12 mouse cellular contexts compared by ENCODE assay signal in genomic region chr17:47627791-47628190, GRCm38 (mm10). TPM values are rescaled to one million over a fixed set of nuclear protein-coding genes. Genes with fewer than 3 reads are reported as not detected.
DNase-seq lines count a peak whose midpoint lies in the region; ATAC-seq lines count a peak whose summit lies in the region.
"Had no signal": no experiment of that assay in that cellular context is flagged by ENCODE, and none has a peak within 500 bp of the region (broad histone marks: within the 10 kb centered on the region; RNA-seq: fewer than 3 reads in every experiment).

No protein-coding gene starts in this region.

- 73% methylated on average over 2 of the region's 2 CpGs for WGBS in heart, embryonic 13.5 days
- 87% methylated on average over 2 of the region's 2 CpGs for WGBS in midbrain, embryonic 12.5 days
- WGBS in midbrain, embryonic 14.5 days: 87% methylated on average over 2 of the region's 2 CpGs
- 75% methylated on average over 2 of the region's 2 CpGs for WGBS in intestine, embryonic 15.5 days
- 72% methylated on average over 2 of the region's 2 CpGs for WGBS in stomach, embryonic 15.5 days

- H3K4me2 ChIP-seq in heart, embryonic 13.5 days: peak overlapping the region; percentile 96
- no peak overlapping the region for H3K4me2 ChIP-seq in midbrain, embryonic 12.5 days (replicated peaks)
- H3K4me2 ChIP-seq in midbrain, embryonic 14.5 days (ENCODE audit: low read length): no peak overlapping the region
- H3K4me2 ChIP-seq in intestine, embryonic 15.5 days (replicated peaks): peak overlapping the region; percentile 97
- peak overlapping the region; percentile 98; the same call in 1 of the 2 replicates for H3K4me2 ChIP-seq in stomach, embryonic 15.5 days

- H3K9me3 ChIP-seq in heart, embryonic 13.5 days: no peaks in the 10 kb centered on the region
- H3K9me3 ChIP-seq in midbrain, embryonic 12.5 days: no peaks in the 10 kb centered on the region
- H3K9me3 ChIP-seq in midbrain, embryonic 14.5 days (ENCODE audit: control insufficient read depth, low read length): no peaks in the 10 kb centered on the region
- H3K9me3 ChIP-seq in intestine, embryonic 15.5 days: no peaks in the 10 kb centered on the region
- no peaks in the 10 kb centered on the region for H3K9me3 ChIP-seq in stomach, embryonic 15.5 days

- no peak for DNase-seq in heart, postnatal 25 days (ENCODE audit: low spot score)
- no peak for DNase-seq in midbrain, embryonic 14.5 days
- DNase-seq in urinary bladder, postnatal 25 days (ENCODE audit: low spot score): no peak
- DNase-seq in left cerebral cortex, adult 18-20 months (ENCODE audit: low spot score in 2 of 2): no peak
- DNase-seq: adrenal gland, adult 2 months; cerebellum, adult 11 months; right cerebral cortex, postnatal 14 days; thymus, postnatal 14 days had no signal

- peak overlapping the region; percentile 92 for H3K9ac ChIP-seq in heart, embryonic 13.5 days
- H3K9ac ChIP-seq in midbrain, embryonic 12.5 days (replicated peaks): no peak overlapping the region
- H3K9ac ChIP-seq in midbrain, embryonic 14.5 days (replicated peaks; ENCODE audit: low read length): no peak overlapping the region
- H3K9ac ChIP-seq in intestine, embryonic 15.5 days: no peak overlapping the region
- no peak overlapping the region for H3K9ac ChIP-seq in stomach, embryonic 15.5 days

- ATAC-seq in heart, embryonic 13.5 days (ENCODE audit: extremely low read depth, insufficient number of reproducible peaks, low FRiP score, low TSS enrichment): no peak
- no peak for ATAC-seq in midbrain, embryonic 12.5 days (ENCODE audit: low FRiP score, low read depth)
- ATAC-seq in midbrain, embryonic 14.5 days (ENCODE audit: low FRiP score, low TSS enrichment): no peak
- no peak for ATAC-seq in intestine, embryonic 15.5 days
- ATAC-seq in stomach, embryonic 15.5 days (ENCODE audit: insufficient read depth, low FRiP score, low read depth): no peak

- no peaks in the 10 kb centered on the region for H3K27me3 ChIP-seq in heart, embryonic 13.5 days (replicated peaks)
- H3K27me3 ChIP-seq in midbrain, embryonic 12.5 days: no peaks in the 10 kb centered on the region
- no peaks in the 10 kb centered on the region for H3K27me3 ChIP-seq in midbrain, embryonic 14.5 days (ENCODE audit: control insufficient read depth, insufficient read depth, low read length)
- H3K27me3 ChIP-seq in intestine, embryonic 15.5 days (replicated peaks): no peaks in the 10 kb centered on the region
- H3K27me3 ChIP-seq in stomach, embryonic 15.5 days (replicated peaks): no peaks in the 10 kb centered on the region

- H3K4me1 ChIP-seq in heart, embryonic 13.5 days: peaks cover 34% of the 10 kb centered on the region
- H3K4me1 ChIP-seq in midbrain, embryonic 12.5 days: peaks cover 28% of the 10 kb centered on the region
- H3K4me1 ChIP-seq in midbrain, embryonic 14.5 days (ENCODE audit: control insufficient read depth, insufficient read depth, low read length): peaks cover 25% of the 10 kb centered on the region
- H3K4me1 ChIP-seq in intestine, embryonic 15.5 days (replicated peaks): peaks cover 9% of the 10 kb centered on the region
- peaks cover 14% of the 10 kb centered on the region; the same call in 1 of the 2 replicates for H3K4me1 ChIP-seq in stomach, embryonic 15.5 days

- peaks cover 43% of the 10 kb centered on the region for H3K36me3 ChIP-seq in heart, embryonic 13.5 days
- H3K36me3 ChIP-seq in midbrain, embryonic 12.5 days: peaks cover 35% of the 10 kb centered on the region
- peaks cover 24% of the 10 kb centered on the region for H3K36me3 ChIP-seq in midbrain, embryonic 14.5 days (ENCODE audit: control insufficient read depth, insufficient read depth, low read length)
- H3K36me3 ChIP-seq in intestine, embryonic 15.5 days: peaks cover 23% of the 10 kb centered on the region
- peaks cover 14% of the 10 kb centered on the region for H3K36me3 ChIP-seq in stomach, embryonic 15.5 days

- H3K27ac ChIP-seq in heart, embryonic 13.5 days (replicated peaks): 0 out of 2 replicates have a peak overlapping the region, but pooled peaks have one; percentile 94
- H3K27ac ChIP-seq in midbrain, embryonic 12.5 days (replicated peaks): no peak overlapping the region
- no peak overlapping the region for H3K27ac ChIP-seq in midbrain, embryonic 14.5 days (replicated peaks; ENCODE audit: low read depth, low read length)
- no peak overlapping the region for H3K27ac ChIP-seq in intestine, embryonic 15.5 days
- no peak overlapping the region for H3K27ac ChIP-seq in stomach, embryonic 15.5 days

- no peak overlapping the region for H3K4me3 ChIP-seq in heart, embryonic 13.5 days
- 0 out of 2 replicates have a peak overlapping the region, but pooled peaks have one; percentile 79 for H3K4me3 ChIP-seq in midbrain, embryonic 12.5 days
- H3K4me3 ChIP-seq in midbrain, embryonic 14.5 days (replicated peaks; ENCODE audit: low read depth, low read length): no peak overlapping the region
- H3K4me3 ChIP-seq in intestine, embryonic 15.5 days (replicated peaks): 0 out of 2 replicates have a peak overlapping the region, but pooled peaks have one; percentile 80
- H3K4me3 ChIP-seq in stomach, embryonic 15.5 days (replicated peaks): no peak overlapping the region

- intact Hi-C loops in heart, postnatal 25 days (cut with DNase I): no loop called here

RNA-seq across cellular contexts. Expression of gene Usp49, which starts 2.7 kb away (rescaled TPM):
- polyA plus RNA-seq in heart, embryonic 13.5 days (2015; fragmentation: Nextera tagmentation; extraction: Ambion mirVana): 2.6 and 3.3 TPM in 2 replicates
- total RNA-seq in heart, postnatal 25 days (2021): 1 to 10 TPM; 3.3 to 4.0 TPM
- 10.5 and 11.9 TPM in 2 replicates for polyA plus RNA-seq in midbrain, embryonic 12.5 days (2016; fragmentation: Nextera tagmentation; extraction: Ambion mirVana)
- 7.5 and 7.6 TPM in 2 replicates for polyA plus RNA-seq in midbrain, embryonic 14.5 days (2014; fragmentation: Nextera tagmentation; extraction: Ambion mirVana)
- 5.9 and 6.3 TPM in 2 replicates for polyA plus RNA-seq in intestine, embryonic 15.5 days (2015; fragmentation: Nextera tagmentation; extraction: Ambion mirVana)
- 5.3 and 6.3 TPM in 2 replicates for polyA plus RNA-seq in stomach, embryonic 15.5 days (2015; fragmentation: Nextera tagmentation; extraction: Ambion mirVana)
- 10 to 100 TPM in 1 of 2 experiments, 1 to 10 TPM in 1; 8.0 to 11.3 TPM for total RNA-seq in left cerebral cortex, adult 18-20 months (2021)

RNA-seq across cellular contexts. Expression of gene Gm20517, which starts 16.4 kb away (rescaled TPM):
- polyA plus RNA-seq in heart, embryonic 13.5 days (2015; fragmentation: Nextera tagmentation; extraction: Ambion mirVana): 1.2 and 2.1 TPM in 2 replicates
- 1 to 10 TPM; 2.3 to 2.5 TPM for total RNA-seq in heart, postnatal 25 days (2021)
- polyA plus RNA-seq in midbrain, embryonic 12.5 days (2016; fragmentation: Nextera tagmentation; extraction: Ambion mirVana): 2.2 and 2.5 TPM in 2 replicates
- 3.1 and 3.2 TPM in 2 replicates for polyA plus RNA-seq in midbrain, embryonic 14.5 days (2014; fragmentation: Nextera tagmentation; extraction: Ambion mirVana)
- polyA plus RNA-seq in intestine, embryonic 15.5 days (2015; fragmentation: Nextera tagmentation; extraction: Ambion mirVana): 0.54 and 0.88 TPM in 2 replicates
- 1.0 and 1.5 TPM in 2 replicates for polyA plus RNA-seq in stomach, embryonic 15.5 days (2015; fragmentation: Nextera tagmentation; extraction: Ambion mirVana)
- 1 to 10 TPM; 3.3 to 8.3 TPM for total RNA-seq in left cerebral cortex, adult 18-20 months (2021)

RNA-seq across cellular contexts. Expression of gene Med20, which starts 16.4 kb away (rescaled TPM):
- 25.1 and 27.5 TPM in 2 replicates for polyA plus RNA-seq in heart, embryonic 13.5 days (2015; fragmentation: Nextera tagmentation; extraction: Ambion mirVana)
- total RNA-seq in heart, postnatal 25 days (2021): 10 to 100 TPM; 18.3 to 20.1 TPM
- 39.5 and 41.0 TPM in 2 replicates for polyA plus RNA-seq in midbrain, embryonic 12.5 days (2016; fragmentation: Nextera tagmentation; extraction: Ambion mirVana)
- 48.1 and 49.5 TPM in 2 replicates for polyA plus RNA-seq in midbrain, embryonic 14.5 days (2014; fragmentation: Nextera tagmentation; extraction: Ambion mirVana)
- 39.8 and 41.2 TPM in 2 replicates for polyA plus RNA-seq in intestine, embryonic 15.5 days (2015; fragmentation: Nextera tagmentation; extraction: Ambion mirVana)
- polyA plus RNA-seq in stomach, embryonic 15.5 days (2015; fragmentation: Nextera tagmentation; extraction: Ambion mirVana): 38.7 and 39.7 TPM in 2 replicates
- 10 to 100 TPM; 33.0 to 33.5 TPM for total RNA-seq in left cerebral cortex, adult 18-20 months (2021)

RNA-seq across cellular contexts. Expression of gene Bysl, which starts 16.5 kb away (rescaled TPM):
- polyA plus RNA-seq in heart, embryonic 13.5 days (2015; fragmentation: Nextera tagmentation; extraction: Ambion mirVana): 24.1 and 24.8 TPM in 2 replicates
- total RNA-seq in heart, postnatal 25 days (2021): 10 to 100 TPM; 15.0 to 15.8 TPM
- polyA plus RNA-seq in midbrain, embryonic 12.5 days (2016; fragmentation: Nextera tagmentation; extraction: Ambion mirVana): 30.8 and 31.5 TPM in 2 replicates
- 32.0 and 33.2 TPM in 2 replicates for polyA plus RNA-seq in midbrain, embryonic 14.5 days (2014; fragmentation: Nextera tagmentation; extraction: Ambion mirVana)
- polyA plus RNA-seq in intestine, embryonic 15.5 days (2015; fragmentation: Nextera tagmentation; extraction: Ambion mirVana): 20.1 and 22.4 TPM in 2 replicates
- polyA plus RNA-seq in stomach, embryonic 15.5 days (2015; fragmentation: Nextera tagmentation; extraction: Ambion mirVana): 21.2 and 21.4 TPM in 2 replicates
- 10 to 100 TPM; 18.3 to 18.7 TPM for total RNA-seq in left cerebral cortex, adult 18-20 months (2021)

Comparison
In these comparisons a context has a peak if more than half of its experiments do, and no peak if none do; other contexts are left out.
1. H3K4me3 ChIP-seq: peak in midbrain, embryonic 12.5 days (single experiment) and intestine, embryonic 15.5 days (single experiment); none in heart, embryonic 13.5 days (single experiment), midbrain, embryonic 14.5 days (single experiment) and stomach, embryonic 15.5 days (single experiment).
2. H3K4me2 ChIP-seq: peak in heart, embryonic 13.5 days (single experiment), intestine, embryonic 15.5 days (single experiment) and stomach, embryonic 15.5 days (single experiment); none in midbrain, embryonic 12.5 days (single experiment) and midbrain, embryonic 14.5 days (single experiment).